Mouse (Mus musculus): ENCODE data around the gene Cbx6. TPM values are rescaled to one million over a fixed set of nuclear protein-coding genes. Genes with fewer than 3 reads are reported as not detected.

The Cbx6 gene
- polyA plus RNA-seq, 1 experiment from 2014 or later: 8.3 TPM

DNA sequence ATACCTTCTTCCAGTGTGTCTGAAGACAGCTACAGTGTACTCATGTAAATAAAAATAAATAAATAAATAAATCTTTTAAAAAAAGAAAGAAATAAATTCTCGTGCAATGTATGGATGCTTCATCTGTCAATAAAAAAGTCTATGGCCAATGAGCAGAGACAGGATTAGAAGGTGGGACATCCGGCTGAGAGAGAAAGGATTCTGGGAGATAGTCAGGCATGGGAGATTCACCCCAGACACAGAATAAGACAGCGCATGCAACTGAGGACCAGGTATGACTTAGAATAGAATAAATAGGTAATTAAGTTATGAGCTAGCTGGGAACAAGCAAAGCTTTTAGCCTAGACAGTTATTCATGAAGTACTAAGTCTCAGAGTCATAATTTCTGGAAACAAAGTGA, 8.5 kb upstream of the Cbx6 start:
- no peak for DNase-seq (ENCODE audit: low spot score)
- Histone ChIP-seq H3K36me3 (replicated peaks; ENCODE audit: control insufficient read depth, insufficient read depth, low read depth, low read length) (no peaks in the 10 kb centered on the region), H3K4me2 (ENCODE audit: low read depth, low read length) (no peak overlapping the region), H3K4me3 (ENCODE audit: low read depth, low read length) (no peak overlapping the region), H3K4me1 (ENCODE audit: control insufficient read depth, insufficient read depth, low read length) (no peaks in the 10 kb centered on the region), H3K9ac (replicated peaks; ENCODE audit: low read length) (no peak overlapping the region), H3K27ac (replicated peaks; ENCODE audit: low read depth, low read length) (no peak overlapping the region), H3K9me3 (replicated peaks; ENCODE audit: control insufficient read depth, low read length) (no peaks in the 10 kb centered on the region), H3K27me3 (ENCODE audit: control insufficient read depth, insufficient read depth, low read length) (no peaks in the 10 kb centered on the region)
- no peak for ATAC-seq (replicated peaks; ENCODE audit: insufficient number of reproducible peaks, low FRiP score, low TSS enrichment, low read depth)
- WGBS: 83% methylated on average over 3 of the region's 3 CpGs

DNA sequence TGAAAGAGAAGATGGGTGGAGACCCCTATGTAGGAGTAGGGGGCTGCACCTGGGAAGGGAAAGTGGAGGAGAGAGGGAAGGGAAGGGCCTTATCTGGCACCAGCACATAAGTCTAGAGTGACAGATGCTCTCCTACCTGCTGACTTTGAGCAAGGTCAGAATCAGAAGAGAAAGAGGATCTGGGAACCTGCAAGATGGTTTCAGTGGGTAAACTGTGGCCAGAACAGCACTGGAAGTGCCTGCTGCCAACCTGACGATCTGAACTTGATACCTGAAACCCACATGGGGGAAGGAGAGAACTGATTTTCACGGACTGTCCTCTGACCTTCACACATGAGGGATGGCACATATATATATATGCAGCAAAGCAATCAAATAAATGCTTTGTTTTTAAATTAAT, 5.8 kb upstream of the Cbx6 start:
- H3K27ac ChIP-seq (replicated peaks; ENCODE audit: low read depth, low read length): no peak overlapping the region
- H3K9me3 ChIP-seq (replicated peaks; ENCODE audit: control insufficient read depth, low read length): no peaks in the 10 kb centered on the region
- ATAC-seq (replicated peaks; ENCODE audit: insufficient number of reproducible peaks, low FRiP score, low TSS enrichment, low read depth) (no peak), DNase-seq (ENCODE audit: low spot score) (no peak)
- no peaks in the 10 kb centered on the region for H3K36me3 ChIP-seq (replicated peaks; ENCODE audit: control insufficient read depth, insufficient read depth, low read depth, low read length)
- H3K9ac ChIP-seq (replicated peaks; ENCODE audit: low read length): no peak overlapping the region
- 49% methylated on average over 2 of the region's 2 CpGs for WGBS
- H3K4me3 ChIP-seq (ENCODE audit: low read depth, low read length): no peak overlapping the region
- H3K4me2 ChIP-seq (ENCODE audit: low read depth, low read length): no peak overlapping the region
- H3K27me3 ChIP-seq (ENCODE audit: control insufficient read depth, insufficient read depth, low read length): no peaks in the 10 kb centered on the region
- H3K4me1 ChIP-seq (ENCODE audit: control insufficient read depth, insufficient read depth, low read length): no peaks in the 10 kb centered on the region

DNA sequence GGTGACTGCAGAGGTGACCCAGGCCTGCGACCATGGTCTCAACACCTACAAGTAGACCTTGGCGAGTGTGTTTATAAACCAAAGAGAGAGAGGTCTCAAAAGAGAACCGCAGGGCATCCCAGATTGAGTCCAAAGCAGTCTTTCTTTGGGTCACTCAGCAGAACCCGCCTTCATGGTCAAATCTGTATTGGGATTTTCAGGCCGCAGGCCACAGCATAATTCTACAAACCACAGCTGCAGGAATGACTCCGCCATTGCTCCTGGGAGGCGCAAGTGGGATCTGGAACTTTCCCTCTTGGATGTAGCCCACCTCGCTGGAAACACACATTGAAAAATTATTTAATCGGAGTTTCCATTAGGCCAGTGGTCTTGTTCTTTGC, 383 bp upstream of the Cbx6 start:
- Histone ChIP-seq H3K4me1 (ENCODE audit: control insufficient read depth, insufficient read depth, low read length) (peaks cover 11% of the 10 kb centered on the region), H3K27me3 (ENCODE audit: control insufficient read depth, insufficient read depth, low read length) (no peaks in the 10 kb centered on the region), H3K4me3 (ENCODE audit: low read depth, low read length) (peak overlapping the region; percentile 78; the same call in 1 of the 2 replicates), H3K4me2 (ENCODE audit: low read depth, low read length) (peak overlapping the region; percentile 97), H3K36me3 (replicated peaks; ENCODE audit: control insufficient read depth, insufficient read depth, low read depth, low read length) (no peaks in the 10 kb centered on the region; the same call in 1 of the 2 replicates), H3K27ac (replicated peaks; ENCODE audit: low read depth, low read length) (peak overlapping the region; percentile 81), H3K9ac (replicated peaks; ENCODE audit: low read length) (peak overlapping the region; percentile 49), H3K9me3 (replicated peaks; ENCODE audit: control insufficient read depth, low read length) (no peaks in the 10 kb centered on the region)
- DNase-seq (ENCODE audit: low spot score) (no peak), ATAC-seq (replicated peaks; ENCODE audit: insufficient number of reproducible peaks, low FRiP score, low TSS enrichment, low read depth) (no peak)
- WGBS: 63% methylated on average over 9 of the region's 9 CpGs

DNA sequence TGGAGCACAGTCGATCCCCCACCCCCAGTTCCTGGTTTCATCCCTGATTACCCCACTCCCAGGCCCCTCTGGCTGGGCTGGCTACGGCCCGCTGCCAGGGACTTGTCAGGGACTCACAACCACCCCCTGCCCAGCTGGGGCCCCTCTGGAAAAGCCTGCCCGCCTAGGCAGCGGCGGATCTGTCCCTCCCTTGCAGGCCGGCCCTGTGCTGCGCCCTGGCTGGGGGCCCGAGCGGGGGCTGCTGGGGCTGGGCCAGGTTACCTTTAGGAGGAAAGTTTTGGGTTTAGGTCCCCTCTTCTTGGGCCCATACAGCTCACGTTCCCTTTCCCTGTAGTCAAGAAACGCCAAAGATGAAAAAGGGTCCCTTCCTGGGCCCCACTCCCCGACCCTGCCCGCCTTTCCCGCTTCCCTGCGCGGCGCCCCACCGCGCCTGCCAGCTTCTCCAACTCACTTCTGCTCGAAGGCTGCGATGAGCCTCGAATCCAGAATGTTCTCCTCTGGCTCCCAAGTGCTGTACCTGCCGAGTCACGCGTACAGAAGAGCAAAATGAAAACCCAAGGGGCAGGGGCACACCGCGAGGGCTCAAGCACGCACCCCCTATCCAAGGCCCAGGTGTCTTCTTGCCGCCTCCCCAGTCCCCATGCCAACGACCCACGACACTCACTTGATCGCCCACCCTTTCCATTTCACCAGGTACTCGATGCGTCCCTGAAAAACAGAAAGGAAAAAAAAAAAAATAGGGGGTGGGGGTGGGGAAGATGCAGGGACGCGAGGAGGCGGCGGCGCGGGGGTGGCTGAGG, 1.0 kb downstream of the Cbx6 start:
- Histone ChIP-seq H3K9me3 (replicated peaks; ENCODE audit: control insufficient read depth, low read length) (no peaks in the 10 kb centered on the region), H3K27ac (replicated peaks; ENCODE audit: low read depth, low read length) (peak overlapping the region; percentile 67), H3K4me1 (ENCODE audit: control insufficient read depth, insufficient read depth, low read length) (peaks cover 11% of the 10 kb centered on the region), H3K9ac (replicated peaks; ENCODE audit: low read length) (peak overlapping the region; percentile 88), H3K36me3 (replicated peaks; ENCODE audit: control insufficient read depth, insufficient read depth, low read depth, low read length) (no peaks in the 10 kb centered on the region; the same call in 1 of the 2 replicates), H3K4me3 (ENCODE audit: low read depth, low read length) (peak overlapping the region; percentile 78), H3K4me2 (ENCODE audit: low read depth, low read length) (peak overlapping the region; percentile 97), H3K27me3 (ENCODE audit: control insufficient read depth, insufficient read depth, low read length) (no peaks in the 10 kb centered on the region)
- DNase-seq (ENCODE audit: low spot score) (peak; percentile 35), ATAC-seq (replicated peaks; ENCODE audit: insufficient number of reproducible peaks, low FRiP score, low TSS enrichment, low read depth) (no peak; the same call in 1 of the 2 replicates)
- under 1% methylated on average over 39 of the region's 41 CpGs for WGBS

DNA sequence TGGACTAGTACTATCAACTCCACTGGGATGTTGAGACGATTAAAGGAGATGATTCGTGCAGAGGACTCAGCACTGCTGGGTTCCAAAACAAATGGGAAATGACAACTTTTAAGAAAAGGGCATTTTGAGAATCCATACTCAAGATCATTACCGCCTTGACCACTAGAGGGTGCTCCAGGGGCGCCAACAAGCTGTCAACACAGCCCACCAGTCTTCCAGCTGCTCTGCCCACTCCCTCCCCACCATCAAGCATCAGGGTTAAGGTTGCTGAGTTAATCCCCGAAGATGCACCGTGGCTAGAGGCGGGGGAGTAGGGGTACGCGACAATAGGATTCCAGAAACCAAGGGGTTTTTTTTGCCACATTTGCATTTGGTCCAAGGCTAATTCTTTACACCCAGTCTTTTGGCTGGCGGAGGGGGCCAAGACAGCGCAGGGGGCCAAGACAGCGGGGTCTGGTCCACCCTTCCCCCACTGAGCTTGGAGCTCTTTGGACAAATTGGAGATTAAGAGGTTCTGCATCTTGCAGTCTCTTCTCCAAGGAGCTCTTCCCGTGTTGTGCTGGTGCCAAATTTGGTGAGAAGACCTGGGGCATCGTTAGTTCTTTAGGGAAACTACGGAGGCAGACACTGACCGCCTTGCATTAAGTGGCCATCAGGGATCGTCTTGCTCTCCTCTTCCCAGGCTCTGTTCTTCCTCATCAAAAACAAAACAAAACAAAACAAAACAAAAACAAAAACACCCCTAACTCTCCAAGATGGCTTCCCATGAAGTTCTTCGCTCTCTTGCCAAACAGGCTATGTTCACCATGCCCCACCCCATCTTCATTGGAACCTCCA, 2.2 kb downstream of the Cbx6 start:
- Histone ChIP-seq H3K36me3 (replicated peaks; ENCODE audit: control insufficient read depth, insufficient read depth, low read depth, low read length) (peaks cover 4% of the 10 kb centered on the region), H3K9me3 (replicated peaks; ENCODE audit: control insufficient read depth, low read length) (no peaks in the 10 kb centered on the region), H3K27ac (replicated peaks; ENCODE audit: low read depth, low read length) (no peak overlapping the region), H3K4me1 (ENCODE audit: control insufficient read depth, insufficient read depth, low read length) (peaks cover 11% of the 10 kb centered on the region), H3K27me3 (ENCODE audit: control insufficient read depth, insufficient read depth, low read length) (no peaks in the 10 kb centered on the region), H3K9ac (replicated peaks; ENCODE audit: low read length) (no peak overlapping the region), H3K4me3 (ENCODE audit: low read depth, low read length) (peak overlapping the region; percentile 78), H3K4me2 (ENCODE audit: low read depth, low read length) (peak overlapping the region; percentile 97)
- no peak for ATAC-seq (replicated peaks; ENCODE audit: insufficient number of reproducible peaks, low FRiP score, low TSS enrichment, low read depth)
- peak; percentile 90 for DNase-seq (ENCODE audit: low spot score)
- WGBS: 29% methylated on average over 18 of the region's 18 CpGs

DNA sequence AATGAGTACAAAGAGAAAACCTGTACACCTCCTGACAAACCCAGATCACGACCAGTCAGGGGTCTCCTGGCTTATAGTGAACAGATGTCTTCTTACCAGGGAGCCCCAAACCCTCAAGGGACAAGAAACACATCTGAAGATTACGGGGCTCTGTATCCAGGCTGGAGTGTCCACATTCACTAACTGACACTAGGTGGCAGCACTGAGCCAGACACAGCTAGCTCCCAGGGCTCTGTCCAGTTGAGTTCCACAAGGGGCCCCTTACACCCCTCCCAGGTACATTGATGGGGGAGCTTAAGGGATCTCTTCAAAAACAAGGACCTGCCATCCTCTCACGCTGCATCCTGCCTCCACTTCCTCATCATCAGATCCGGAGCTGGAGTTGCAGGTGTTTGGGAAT, 4.1 kb downstream of the Cbx6 start:
- H3K27ac ChIP-seq (replicated peaks; ENCODE audit: low read depth, low read length): no peak overlapping the region
- no peaks in the 10 kb centered on the region for H3K27me3 ChIP-seq (ENCODE audit: control insufficient read depth, insufficient read depth, low read length)
- DNase-seq (ENCODE audit: low spot score) (peak; percentile 87), ATAC-seq (replicated peaks; ENCODE audit: insufficient number of reproducible peaks, low FRiP score, low TSS enrichment, low read depth) (no peak)
- no peak overlapping the region for H3K4me3 ChIP-seq (ENCODE audit: low read depth, low read length)
- H3K9me3 ChIP-seq (replicated peaks; ENCODE audit: control insufficient read depth, low read length): no peaks in the 10 kb centered on the region
- 11% methylated on average over 4 of the region's 4 CpGs for whole genome bisulfite sequencing
- no peak overlapping the region for H3K9ac ChIP-seq (replicated peaks; ENCODE audit: low read length)
- peaks cover 6% of the 10 kb centered on the region for H3K36me3 ChIP-seq (replicated peaks; ENCODE audit: control insufficient read depth, insufficient read depth, low read depth, low read length)
- H3K4me2 ChIP-seq (ENCODE audit: low read depth, low read length): no peak overlapping the region
- H3K4me1 ChIP-seq (ENCODE audit: control insufficient read depth, insufficient read depth, low read length): peaks cover 11% of the 10 kb centered on the region

DNA sequence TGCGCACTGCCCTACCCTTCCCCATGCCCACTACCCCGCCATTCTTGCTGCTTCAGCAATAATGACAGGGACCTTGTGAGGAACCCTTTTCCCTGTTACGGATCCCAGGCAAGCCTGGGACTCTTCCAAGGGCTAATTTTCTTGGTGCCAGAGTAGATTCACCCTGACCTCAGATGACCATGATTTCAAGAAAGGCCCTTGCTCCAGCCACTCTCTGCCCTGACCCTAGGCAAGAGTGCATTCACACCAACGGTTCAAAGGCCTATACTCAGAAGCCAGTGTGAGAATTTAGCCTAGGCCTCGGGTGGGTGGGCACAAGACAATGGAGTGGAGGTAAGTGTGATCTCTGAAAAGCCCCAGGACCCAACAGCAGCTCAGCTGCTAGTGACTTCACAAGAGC, 5.1 kb downstream of the Cbx6 start:
- H3K36me3 ChIP-seq (replicated peaks; ENCODE audit: control insufficient read depth, insufficient read depth, low read depth, low read length): peaks cover 6% of the 10 kb centered on the region
- no peak for DNase-seq (ENCODE audit: low spot score)

More for the DNA sequence above, 5.1 kb downstream of the Cbx6 start:
- no peaks in the 10 kb centered on the region for H3K9me3 ChIP-seq (replicated peaks; ENCODE audit: control insufficient read depth, low read length)
- no peak overlapping the region for H3K4me3 ChIP-seq (ENCODE audit: low read depth, low read length)
- peaks cover 11% of the 10 kb centered on the region for H3K4me1 ChIP-seq (ENCODE audit: control insufficient read depth, insufficient read depth, low read length)
- H3K4me2 ChIP-seq (ENCODE audit: low read depth, low read length): no peak overlapping the region
- no peak overlapping the region for H3K27ac ChIP-seq (replicated peaks; ENCODE audit: low read depth, low read length)
- H3K9ac ChIP-seq (replicated peaks; ENCODE audit: low read length): no peak overlapping the region
- 78% methylated on average over 5 of the region's 5 CpGs for WGBS
- H3K27me3 ChIP-seq (ENCODE audit: control insufficient read depth, insufficient read depth, low read length): no peaks in the 10 kb centered on the region
- no peak for ATAC-seq (replicated peaks; ENCODE audit: insufficient number of reproducible peaks, low FRiP score, low TSS enrichment, low read depth)
